Mouse (Mus musculus) lung, embryonic 15.5 days (tissue): ENCODE measurements around the gene Olfr1079. TPM values are rescaled to one million over a fixed set of nuclear protein-coding genes. Genes with fewer than 3 reads are reported as not detected.
"Not testable (repeated sequence)": the region's sequence is repeated elsewhere in the genome, so short reads cannot be mapped to it uniquely, and the experiment has no call there.

Experiments
- ATAC-seq: fragments of 200-750 bp; cut with Nextera tagmentation; 2 replicates; pipeline ENCODE4 v1.8.0; 2017; ENCODE audit warnings: moderate number of reproducible peaks, borderline replicate concordance; ENCODE audit not compliant: low FRiP score, low TSS enrichment; ENCODE audit errors: extremely low read depth
- H3K27ac ChIP-seq: fragments of 300-500 bp; sonication (generic); 2 replicates; pipeline ENCODE4 v1.5.1; 2015; ENCODE audit warnings: moderate library complexity, mild to moderate bottlenecking, inconsistent platforms
- H3K27me3 ChIP-seq: fragments of 300-500 bp; sonication (generic); 2 replicates; pipeline ENCODE4 v1.6.1; 2015; ENCODE audit warnings: inconsistent platforms
- H3K36me3 ChIP-seq: fragments of 300-500 bp; sonication (generic); 2 replicates; pipeline ENCODE4 v1.6.1; 2015; ENCODE audit warnings: inconsistent platforms
- H3K4me1 ChIP-seq: fragments of 300-500 bp; sonication (generic); 2 replicates; pipeline ENCODE4 v1.6.1; 2015; ENCODE audit warnings: inconsistent platforms
- H3K4me2 ChIP-seq: fragments of 300-500 bp; sonication (generic); 2 replicates; pipeline ENCODE4 v1.6.1; 2015; ENCODE audit warnings: inconsistent platforms, mild to moderate bottlenecking, moderate library complexity
- H3K4me3 ChIP-seq: fragments of 300-500 bp; sonication (generic); 2 replicates; pipeline ENCODE4 v1.5.1; 2015; ENCODE audit warnings: mild to moderate bottlenecking, inconsistent platforms
- H3K9ac ChIP-seq: fragments of 300-500 bp; sonication (generic); 2 replicates; pipeline ENCODE4 v1.6.1; 2015; ENCODE audit warnings: inconsistent platforms
- H3K9me3 ChIP-seq: fragments of 300-500 bp; sonication (generic); 2 replicates; pipeline ENCODE4 v1.6.1; 2016; ENCODE audit warnings: inconsistent platforms
- WGBS: fragments of 180-500 bp; shearing (Covaris S2); methylation state at CpG from one replicate; pipeline ENCODE4 v1.1.7; 2015; 5-methylcytosine and 5-hydroxymethylcytosine counted together
- polyA plus RNA-seq: library from polyadenylated mRNA; unstranded; fragments of >200 nt; fragmentation: Nextera tagmentation; extraction: Ambion mirVana; gene quantifications from 2 replicates; pipeline ENCODE4 v1.2.1, GENCODE M21; 2015

Gene Olfr1079
- not detected in 2 replicates for polyA plus RNA-seq

- Histone ChIP-seq H3K27me3 (no peaks in the 10 kb centered on the region), H3K4me3 (no peak within 1 kb of the TSS), H3K4me1 (no peaks in the 10 kb centered on the region), H3K4me2 (no peak within 1 kb of the TSS), H3K27ac (no peak within 1 kb of the TSS), H3K36me3 (no peaks in the 10 kb centered on the region), H3K9me3 (no peaks in the 10 kb centered on the region), H3K9ac (no peak within 1 kb of the TSS)
- 55% methylated on average over 1 of the region's 1 CpGs for WGBS
- ATAC-seq, result no peak
These were observed at the start of gene Olfr1079 for GRCm38 (mm10) chr2:86542380-86542779. Gene Olfr1079, minus strand, starts transcription at chr2:86542480.

GRCm38 (mm10) chr2:86558135-86558534, 15.9 kb upstream of the Olfr1079 start, which contains the start of gene Olfr1080:
Gene Olfr1080, minus strand, starts transcription at chr2:86558235.
- H3K36me3 ChIP-seq, H3K4me3 ChIP-seq, H3K27ac ChIP-seq, H3K9me3 ChIP-seq, ATAC-seq, H3K27me3 ChIP-seq, H3K9ac ChIP-seq, H3K4me1 ChIP-seq, H3K4me2 ChIP-seq: not testable (repeated sequence)

GRCm38 (mm10) chr2:86530991-86531390, 11.3 kb downstream of the Olfr1079 start:
- no peak overlapping the region for H3K9ac ChIP-seq
- ATAC-seq, result no peak

GRCm38 (mm10) chr2:86508161-86508560, 34.1 kb downstream of the Olfr1079 start, which contains the start of gene Olfr1076:
Gene Olfr1076, plus strand, starts transcription at chr2:86508461.
- WGBS, result 78% methylated on average over 1 of the region's 1 CpGs
- H3K4me3 ChIP-seq, result no peak within 1 kb of the TSS
- H3K27me3 ChIP-seq, result no peaks in the 10 kb centered on the region
- H3K9me3 ChIP-seq, result no peaks in the 10 kb centered on the region
- H3K27ac ChIP-seq, result no peak within 1 kb of the TSS
- ATAC-seq, result no peak
- no peaks in the 10 kb centered on the region for H3K36me3 ChIP-seq
- H3K9ac ChIP-seq, result no peak within 1 kb of the TSS
- no peak within 1 kb of the TSS for H3K4me2 ChIP-seq
- no peaks in the 10 kb centered on the region for H3K4me1 ChIP-seq

More at GRCm38 (mm10) chr2:86530991-86531390, 11.3 kb downstream of the Olfr1079 start:
- Histone ChIP-seq H3K27me3 (no peaks in the 10 kb centered on the region), H3K9me3 (no peaks in the 10 kb centered on the region), H3K27ac (no peak overlapping the region), H3K36me3 (no peaks in the 10 kb centered on the region), H3K4me3 (no peak overlapping the region), H3K4me1 (no peaks in the 10 kb centered on the region), H3K4me2 (no peak overlapping the region)
- WGBS, result 67% methylated on average over 1 of the region's 1 CpGs

- no peaks in the 10 kb centered on the region for H3K9me3 ChIP-seq
- no peaks in the 10 kb centered on the region for H3K36me3 ChIP-seq
- no peaks in the 10 kb centered on the region for H3K4me1 ChIP-seq
- no peak for ATAC-seq
- H3K9ac ChIP-seq, result no peak within 1 kb of the TSS
- WGBS, result 25% methylated on average over 1 of the region's 1 CpGs
- no peak within 1 kb of the TSS for H3K4me3 ChIP-seq
- H3K27ac ChIP-seq, result no peak within 1 kb of the TSS
- H3K4me2 ChIP-seq, result no peak within 1 kb of the TSS
- no peaks in the 10 kb centered on the region for H3K27me3 ChIP-seq
These were observed 55.0 kb downstream of the Olfr1079 start, which contains the start of gene Olfr228 for GRCm38 (mm10) chr2:86487286-86487685. Gene Olfr228, minus strand, starts transcription at chr2:86487386.

Other genes starting within 250 kb of the Olfr1079 start
- gene Olfr1053, start 227.2 kb downstream of the Olfr1079 start, polyA plus RNA-seq, result not detected in 2 replicates
- not detected in 2 replicates for gene Olfr1054, start 207.0 kb downstream of the Olfr1079 start, polyA plus RNA-seq
- not detected in 2 replicates for gene Olfr1055, start 192.2 kb downstream of the Olfr1079 start, polyA plus RNA-seq
- gene Olfr1056, start 180.0 kb downstream of the Olfr1079 start, polyA plus RNA-seq, result not detected in 2 replicates
- not detected in 2 replicates for gene Olfr1057, start 164.1 kb downstream of the Olfr1079 start, polyA plus RNA-seq
- gene Olfr1058, start 153.9 kb downstream of the Olfr1079 start, polyA plus RNA-seq, result not detected in 2 replicates
- gene Olfr1061, start 128.4 kb downstream of the Olfr1079 start, polyA plus RNA-seq, result not detected in 2 replicates
- gene Olfr1062, start 115.7 kb downstream of the Olfr1079 start, polyA plus RNA-seq, result not detected in 2 replicates
- not detected in 2 replicates for gene Olfr1065, start 91.9 kb downstream of the Olfr1079 start, polyA plus RNA-seq
- not detected in 2 replicates for gene Olfr1066, start 86.2 kb downstream of the Olfr1079 start, polyA plus RNA-seq
- not detected in 2 replicates for gene Olfr228, start 55.1 kb downstream of the Olfr1079 start, polyA plus RNA-seq
- gene Olfr1076, start 34.0 kb downstream of the Olfr1079 start, polyA plus RNA-seq, result not detected in 2 replicates
- gene Olfr1080, start 15.8 kb upstream of the Olfr1079 start, polyA plus RNA-seq, result not detected in 2 replicates
- gene Olfr1082, start 56.5 kb upstream of the Olfr1079 start, polyA plus RNA-seq, result not detected in 2 replicates
- gene Olfr1084, start 97.2 kb upstream of the Olfr1079 start, polyA plus RNA-seq, result not detected in 2 replicates
- not detected in 2 replicates for gene Olfr1085, start 119.5 kb upstream of the Olfr1079 start, polyA plus RNA-seq
- gene Olfr1086, start 137.6 kb upstream of the Olfr1079 start, polyA plus RNA-seq, result not detected in 2 replicates
- not detected in 2 replicates for gene Olfr1087, start 155.9 kb upstream of the Olfr1079 start, polyA plus RNA-seq
- not detected in 2 replicates for gene Olfr1089, start 191.2 kb upstream of the Olfr1079 start, polyA plus RNA-seq
- not detected in 2 replicates for gene Olfr1090, start 216.5 kb upstream of the Olfr1079 start, polyA plus RNA-seq
- gene Olfr1093, start 240.0 kb upstream of the Olfr1079 start, polyA plus RNA-seq, result not detected in 2 replicates